Mouse (Mus musculus) retina, postnatal 1 day (tissue): Measurements from ENCODE around the gene Mta2.
A peak's percentile ranks its signal among the peaks of the same experiment; 100 is the strongest.
"Not testable (repeated sequence)": the region's sequence is repeated elsewhere in the genome, so short reads cannot be mapped to it uniquely, and the experiment has no call there.

ENCODE experiments used
- DNase-seq: peaks from one replicate; pipeline ENCODE4 v3.0.0-alpha.2; 2012

Gene Mta2

DNA sequence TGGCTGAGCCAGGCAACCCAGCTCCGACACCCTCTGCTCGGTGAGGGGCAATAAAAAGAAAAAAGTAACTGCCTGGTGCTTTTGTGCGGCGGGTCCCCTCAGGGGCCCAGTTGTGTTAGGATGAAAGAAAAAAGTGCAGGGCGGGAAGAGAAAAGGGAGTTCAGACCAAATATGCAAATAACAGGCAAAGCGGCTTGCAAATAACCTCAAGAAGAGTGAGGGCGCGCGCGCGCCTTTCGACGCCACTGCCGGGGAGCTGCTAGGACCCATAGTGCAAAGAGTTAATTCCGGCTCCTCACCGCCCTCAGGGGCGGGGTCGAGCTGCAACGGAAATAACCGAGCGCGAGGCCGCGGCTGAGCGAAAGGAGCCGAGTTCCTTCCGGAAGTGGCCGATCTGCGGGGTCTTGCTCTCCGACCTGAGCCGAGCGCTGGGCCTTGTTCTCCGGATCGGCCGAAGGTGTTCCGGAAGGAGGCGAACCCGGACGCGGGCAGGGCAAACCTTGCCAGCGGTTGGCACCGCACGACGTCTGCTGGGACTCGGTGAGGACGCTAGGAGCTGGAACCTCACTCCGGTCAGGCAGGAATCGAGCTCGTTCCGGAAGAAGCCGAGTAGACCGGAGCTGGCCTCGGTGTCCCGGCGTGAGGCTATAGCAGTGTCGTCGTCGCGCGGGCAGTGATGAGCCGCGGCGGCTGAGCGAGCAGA, at the start of gene Mta2:
Gene Mta2 (plus strand): TSS at position 361 of the 703 bp plus-strand sequence.
- DNase-seq: peak; percentile 98

DNA sequence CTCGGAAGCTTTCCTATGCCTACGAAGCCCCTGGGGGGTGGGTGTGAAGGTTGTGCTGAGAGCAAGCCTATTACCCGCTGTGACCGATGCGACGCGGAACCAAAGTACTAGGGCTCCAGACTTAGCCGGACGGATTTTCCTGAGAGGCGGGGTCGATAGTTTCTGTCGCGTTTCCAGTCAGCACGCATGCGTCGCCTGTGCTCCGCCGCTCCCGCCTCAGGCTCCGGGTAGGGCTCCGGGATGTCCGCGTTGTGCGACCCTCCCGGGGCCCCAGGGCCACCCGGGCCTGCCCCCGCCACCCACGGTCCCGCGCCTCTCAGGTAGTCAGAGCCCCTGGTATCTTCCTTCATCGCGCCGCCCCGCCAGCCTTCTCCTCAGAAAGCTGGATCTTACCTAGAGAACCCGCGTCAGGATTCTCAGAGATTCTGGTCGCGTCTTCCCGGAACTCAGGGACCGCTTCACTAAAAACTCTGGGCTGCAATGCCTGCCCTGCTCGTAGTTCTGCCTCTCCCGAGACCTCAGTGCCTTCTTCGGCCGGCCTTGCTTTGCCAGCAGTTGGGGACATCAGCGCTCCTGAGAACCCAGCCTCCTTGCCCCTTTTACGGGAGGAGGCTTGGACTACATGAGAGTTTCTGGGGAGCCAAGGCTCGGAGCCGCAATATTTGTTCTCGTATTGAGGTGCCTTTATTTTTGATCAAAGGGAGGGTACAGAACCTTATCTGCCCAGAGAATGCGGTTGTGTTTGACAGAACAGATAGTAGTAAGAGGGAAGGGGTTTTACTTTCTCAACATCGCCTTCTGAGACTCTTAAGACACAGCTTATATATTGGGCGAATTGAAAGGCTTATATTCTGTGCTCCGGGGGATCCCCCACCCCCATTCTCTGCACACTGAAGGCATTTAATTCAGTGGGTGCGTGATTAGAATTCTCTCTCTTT, 48.6 kb upstream of the Mta2 start, which contains the start of gene Ints5:
Gene Ints5 (plus strand): TSS at position 177 of the 938 bp plus-strand sequence.
- DNase-seq: peak; percentile 94

DNA sequence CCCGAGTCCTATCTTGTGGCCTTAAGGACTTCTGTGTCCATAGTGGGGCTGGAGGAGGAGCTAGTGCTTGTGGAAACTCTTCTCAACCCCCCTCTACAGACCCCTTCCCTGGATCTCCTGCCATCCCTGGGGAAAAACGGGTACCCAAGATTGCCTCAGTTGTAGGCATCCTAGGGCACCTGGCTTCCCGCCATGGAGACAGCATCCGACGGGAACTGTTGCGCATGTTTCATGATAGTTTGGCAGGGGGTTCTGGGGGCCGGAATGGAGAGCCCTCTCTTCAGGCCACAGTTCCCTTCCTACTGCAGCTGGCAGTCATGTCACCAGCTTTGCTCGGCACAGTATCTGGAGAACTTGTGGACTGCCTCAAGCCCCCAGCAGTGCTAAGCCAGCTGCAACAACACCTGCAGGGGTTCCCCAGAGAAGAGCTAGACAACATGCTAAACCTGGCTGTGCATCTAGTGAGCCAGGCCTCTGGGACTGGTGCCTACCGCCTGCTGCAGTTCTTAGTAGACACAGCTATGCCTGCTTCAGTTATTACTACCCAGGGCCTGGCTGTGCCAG, 46.2 kb upstream of the Mta2 start:
- DNase-seq: no peak

DNA sequence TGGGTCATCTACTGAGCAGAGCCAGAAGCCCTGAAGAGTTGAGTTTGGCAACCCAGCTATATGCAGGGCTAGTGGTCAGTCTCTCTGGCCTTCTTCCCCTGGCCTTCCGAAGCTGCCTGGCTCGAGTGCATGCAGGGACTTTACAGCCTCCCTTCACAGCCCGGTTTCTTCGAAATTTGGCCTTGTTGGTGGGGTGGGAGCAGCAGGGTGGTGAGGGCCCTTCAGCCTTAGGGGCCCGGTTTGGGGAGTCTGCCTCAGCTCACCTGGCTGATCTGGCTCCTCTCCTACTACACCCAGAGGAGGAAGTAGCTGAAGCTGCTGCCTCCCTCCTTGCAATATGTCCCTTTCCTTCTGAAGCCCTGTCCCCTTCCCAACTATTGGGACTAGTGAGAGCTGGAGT, 45.4 kb upstream of the Mta2 start:
- not testable (repeated sequence) for DNase-seq

DNA sequence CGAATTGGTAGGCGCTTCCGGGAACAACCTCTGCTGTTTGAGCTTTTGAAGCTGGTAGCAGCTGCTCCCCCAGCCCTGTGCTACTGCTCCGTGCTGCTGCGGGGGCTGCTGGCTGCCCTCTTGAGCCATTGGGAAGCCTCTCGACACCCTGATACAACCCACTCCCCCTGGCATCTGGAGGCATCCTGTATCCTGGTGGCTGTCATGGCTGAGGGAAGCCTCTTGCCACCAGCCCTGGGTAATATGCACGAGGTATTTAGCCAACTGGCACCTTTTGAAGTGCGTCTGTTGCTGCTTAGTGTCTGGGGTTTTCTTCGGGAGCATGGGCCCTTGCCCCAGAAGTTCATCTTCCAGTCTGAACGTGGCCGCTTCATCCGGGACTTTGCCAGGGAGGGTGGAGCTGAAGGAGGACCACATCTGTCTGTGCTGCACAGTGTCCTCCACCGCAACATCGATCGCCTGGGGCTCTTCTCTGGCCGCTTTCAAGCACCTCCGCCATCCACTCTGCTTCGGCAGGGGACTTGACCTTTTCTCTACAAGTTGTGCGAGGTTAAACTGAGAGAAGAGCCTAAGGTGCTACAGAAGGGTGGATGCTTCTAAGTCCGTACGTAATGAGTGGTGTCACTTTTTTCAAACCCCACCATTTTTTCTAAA, 44.3 kb upstream of the Mta2 start:
- DNase-seq: peak; percentile 69

DNA sequence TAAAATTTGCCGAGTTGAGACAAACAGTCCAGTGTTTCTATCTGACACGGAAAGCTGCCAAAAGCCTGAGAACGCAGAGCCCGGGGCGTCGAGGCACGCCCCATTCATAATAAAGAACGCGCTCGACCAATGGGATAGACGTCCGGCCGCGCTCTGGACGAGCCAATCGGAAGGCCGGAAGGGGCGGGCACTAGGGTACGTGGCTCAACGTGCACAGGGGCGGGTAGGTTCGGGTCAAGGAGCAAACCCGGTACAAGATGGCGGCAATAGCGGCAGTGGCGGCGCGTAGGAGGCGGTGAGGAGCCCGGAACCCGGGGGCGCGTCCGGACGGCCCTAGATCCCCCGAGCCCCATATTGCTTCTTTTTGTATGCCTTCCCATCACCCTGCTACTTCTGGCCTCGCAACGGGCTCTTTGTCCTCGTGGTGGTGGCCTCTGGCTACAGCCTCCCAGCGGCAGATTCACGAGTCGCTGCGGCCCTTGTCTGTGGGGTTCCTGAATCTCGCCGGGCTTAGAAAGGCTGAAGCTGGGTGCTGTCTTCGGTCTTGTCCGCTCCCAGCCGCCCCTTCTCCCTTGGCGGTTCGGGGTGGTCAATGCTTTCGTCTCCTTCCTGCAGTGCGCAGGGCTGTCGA, 43.7 kb upstream of the Mta2 start, which contains the start of gene Ganab:
Gene Ganab (plus strand): TSS at position 207 of the 631 bp plus-strand sequence.
- DNase-seq: peak; percentile 98

DNA sequence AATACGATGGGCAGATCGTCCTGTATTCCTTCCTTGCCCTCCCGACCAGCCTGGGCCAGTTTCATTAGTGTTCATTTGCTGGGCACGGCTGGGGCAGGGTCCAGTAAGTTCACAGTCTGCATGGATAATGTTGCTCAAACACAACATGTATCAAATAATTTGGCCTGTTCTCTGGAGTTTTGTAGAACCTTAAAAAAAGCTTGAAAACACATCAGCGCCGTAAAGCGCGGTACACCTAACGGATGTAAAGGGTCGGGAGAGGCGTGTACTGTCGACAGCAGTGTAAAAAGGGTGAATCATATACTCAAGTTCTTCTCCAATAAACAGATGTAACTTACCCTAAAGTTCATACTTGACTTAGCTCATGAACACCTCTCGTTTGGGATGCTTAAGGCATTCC, 43.1 kb upstream of the Mta2 start:
- DNase-seq: no peak

DNA sequence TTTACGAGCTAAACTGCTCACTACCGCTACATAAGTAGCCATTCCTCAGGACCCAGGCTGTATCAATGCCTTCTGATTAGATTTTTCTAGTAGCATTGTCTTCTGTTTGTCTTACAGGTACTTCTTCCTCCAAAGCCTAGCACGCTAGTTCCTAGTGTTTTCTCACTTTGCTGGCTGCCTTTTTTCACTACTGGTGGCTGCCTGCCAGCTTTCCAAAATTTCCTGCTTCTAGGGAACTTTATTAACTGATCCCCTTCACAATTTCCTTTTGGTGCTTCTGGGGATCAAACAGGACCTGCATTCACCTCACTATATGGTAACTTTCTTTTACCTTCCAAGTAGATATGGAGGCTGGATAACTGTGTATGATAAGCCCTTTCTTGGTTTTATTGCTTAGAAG, 42.6 kb upstream of the Mta2 start:
- DNase-seq: no peak

DNA sequence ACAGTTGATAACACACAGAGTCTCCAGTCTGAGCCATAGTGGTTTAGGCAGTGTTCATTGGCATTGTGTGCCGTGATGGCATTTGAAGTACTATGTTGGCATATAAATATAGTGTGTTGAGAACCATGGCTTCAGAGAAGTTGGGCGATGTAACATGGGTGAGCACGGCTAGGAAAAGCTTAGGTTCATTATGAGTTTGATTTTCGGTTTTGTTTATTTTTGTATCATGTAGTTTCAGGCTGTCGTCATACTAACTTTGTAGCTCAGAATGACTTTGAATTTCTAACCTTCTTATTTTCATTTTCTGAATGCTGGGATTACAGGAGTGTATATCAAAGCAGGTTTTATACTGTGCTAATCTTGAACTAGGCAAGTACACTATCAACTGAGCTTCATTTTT, 38.3 kb upstream of the Mta2 start:
- DNase-seq: no peak

DNA sequence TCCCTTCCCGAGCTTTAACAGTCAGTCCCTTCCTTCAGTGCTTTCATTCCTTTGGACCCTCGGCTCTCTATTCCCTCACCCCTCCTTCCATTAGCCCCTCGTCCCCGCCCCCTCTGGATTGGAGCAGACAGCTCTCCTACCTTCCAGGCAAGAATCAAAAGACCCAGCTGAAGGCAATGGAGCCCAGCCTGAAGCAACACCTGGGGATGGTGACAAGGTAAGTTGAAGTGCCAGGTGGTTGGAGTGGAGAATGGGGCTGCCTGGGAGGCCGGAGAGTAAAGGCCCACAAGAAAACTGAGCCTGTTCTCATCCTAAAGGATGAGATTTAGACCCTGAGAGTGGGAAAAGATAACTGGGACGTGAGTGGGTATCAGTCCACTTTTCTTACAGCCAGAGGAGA, 33.1 kb upstream of the Mta2 start:
- DNase-seq: no peak

DNA sequence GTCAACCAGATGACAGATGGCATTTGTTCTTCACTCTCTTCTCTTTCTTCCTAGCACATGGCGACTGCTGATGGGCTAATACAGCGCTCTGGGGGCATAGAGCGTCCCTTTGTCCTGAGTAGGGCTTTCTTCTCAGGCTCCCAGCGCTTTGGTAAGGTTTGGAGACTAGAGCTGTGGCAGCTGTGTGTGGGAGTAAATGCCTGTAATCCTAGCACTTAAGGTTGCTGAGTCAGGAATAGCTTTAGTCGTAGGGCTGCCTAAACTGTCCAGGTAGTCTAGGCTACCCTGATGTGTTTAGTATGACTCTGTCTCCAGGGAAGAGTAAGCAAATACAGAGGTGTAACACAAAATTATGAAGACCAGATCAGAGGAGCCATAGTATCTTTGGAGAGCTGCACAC, 29.9 kb upstream of the Mta2 start:
- no peak for DNase-seq

DNA sequence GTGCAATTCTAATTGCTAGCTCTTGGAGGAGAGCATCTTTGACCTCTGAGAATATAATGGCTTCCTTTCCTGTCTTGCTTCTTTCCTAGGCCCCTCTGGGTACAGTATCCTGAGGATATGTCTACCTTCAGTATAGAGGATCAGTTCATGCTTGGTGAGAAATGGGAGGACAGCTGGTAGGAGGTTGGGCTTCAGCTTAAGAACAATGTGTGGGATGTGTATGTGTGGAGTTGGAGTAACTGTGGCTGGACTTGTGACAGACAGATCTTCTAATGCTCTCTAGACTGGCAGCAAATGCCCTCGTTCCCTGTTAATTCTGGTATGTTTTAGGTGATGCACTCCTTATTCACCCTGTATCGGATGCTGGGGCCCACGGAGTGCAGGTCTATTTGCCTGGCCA, 27.5 kb upstream of the Mta2 start:
- DNase-seq: no peak

DNA sequence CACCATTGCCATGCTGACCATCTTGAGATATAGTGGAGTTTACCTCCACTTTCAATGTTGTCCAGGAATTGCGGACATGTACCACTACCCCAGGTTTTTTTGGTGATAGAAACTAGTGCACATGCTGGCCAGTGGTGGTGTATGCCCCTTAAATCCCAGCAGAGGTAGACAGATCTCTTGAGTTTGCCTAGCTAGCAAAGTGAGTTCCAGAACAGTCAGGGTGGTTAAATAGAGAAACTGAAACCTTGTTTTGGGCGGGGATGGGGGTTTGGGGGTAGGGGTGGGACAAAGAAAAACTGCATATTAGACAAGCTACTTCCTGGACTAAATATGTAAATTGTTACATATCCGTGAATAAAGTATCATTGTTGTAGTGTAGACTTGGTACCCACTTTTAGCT, 22.7 kb upstream of the Mta2 start:
- DNase-seq: no peak

DNA sequence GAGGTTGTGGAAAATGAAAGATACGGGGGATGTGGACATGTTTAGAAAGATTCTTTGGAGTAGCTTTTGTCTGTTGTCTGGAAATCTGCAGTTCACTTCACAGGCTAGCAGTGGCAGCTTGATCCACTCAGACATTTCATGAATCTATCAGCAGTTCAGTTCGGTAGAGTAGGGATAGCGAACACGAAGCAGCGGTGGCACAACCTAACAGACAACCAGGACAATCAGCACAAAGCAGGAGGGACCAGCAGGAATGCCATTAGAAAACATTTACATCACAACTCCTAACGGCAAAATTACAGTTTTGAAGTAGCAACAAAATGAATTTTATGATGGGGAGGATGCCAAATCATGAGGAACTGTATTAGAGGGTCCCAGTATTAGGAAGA, 22.0 kb upstream of the Mta2 start:
- no peak for DNase-seq

DNA sequence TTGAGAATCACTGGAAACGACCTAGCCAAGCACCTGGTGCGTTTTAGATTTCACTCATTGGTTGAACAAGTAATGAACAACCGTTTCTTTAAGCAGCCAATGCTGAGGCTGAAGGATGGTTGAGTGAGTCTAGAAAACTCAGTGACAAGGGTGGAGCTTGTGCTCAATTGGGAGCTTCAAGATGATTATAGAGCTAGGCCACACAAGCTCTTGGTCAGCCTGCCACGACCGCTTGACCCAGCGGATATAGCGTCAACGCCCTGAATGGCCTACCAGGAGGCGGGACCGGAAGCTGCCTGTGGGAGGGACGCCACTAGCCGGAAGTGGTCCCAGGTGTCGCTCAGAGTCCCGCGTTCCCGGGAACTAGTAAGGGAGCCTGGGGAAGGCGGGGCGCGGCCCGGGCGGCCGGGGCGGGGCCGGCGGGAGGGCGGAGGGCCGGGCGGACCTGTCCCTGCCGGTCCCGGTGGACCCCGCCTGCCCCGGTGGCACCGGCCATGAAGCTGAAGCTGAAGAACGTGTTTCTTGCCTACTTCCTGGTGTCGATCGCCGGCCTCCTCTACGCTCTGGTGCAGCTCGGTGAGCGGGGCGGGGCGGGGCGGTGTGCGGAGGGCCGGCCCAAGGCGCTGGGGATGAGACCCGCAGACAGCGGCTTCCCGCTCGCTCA, 21.5 kb upstream of the Mta2 start, which contains the start of gene B3gat3:
Gene B3gat3 (plus strand): TSS at position 302 of the 664 bp plus-strand sequence.
- DNase-seq: peak; percentile 97

DNA sequence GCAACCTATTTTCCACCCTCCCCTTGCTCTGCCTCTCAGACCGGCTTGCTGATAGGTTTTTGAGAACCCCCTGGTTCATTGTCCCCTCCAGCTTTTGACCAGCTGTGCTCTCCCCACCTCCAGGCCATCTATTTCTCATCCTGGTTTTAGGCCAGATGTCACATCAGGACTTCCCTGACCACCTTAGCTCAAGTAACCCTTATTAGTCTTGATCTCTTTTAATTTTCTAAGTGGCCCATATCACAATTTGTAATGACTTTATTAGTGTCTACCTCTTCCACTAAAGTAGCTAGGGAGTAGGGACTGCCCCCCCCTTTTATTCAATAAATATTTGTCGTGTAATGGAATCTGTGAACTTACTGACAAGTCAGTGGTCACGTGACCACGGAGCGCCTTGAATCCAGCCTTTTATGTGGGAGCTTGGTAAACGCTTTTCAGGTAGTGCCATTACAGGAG, 20.8 kb upstream of the Mta2 start:
- DNase-seq: peak; percentile 47

DNA sequence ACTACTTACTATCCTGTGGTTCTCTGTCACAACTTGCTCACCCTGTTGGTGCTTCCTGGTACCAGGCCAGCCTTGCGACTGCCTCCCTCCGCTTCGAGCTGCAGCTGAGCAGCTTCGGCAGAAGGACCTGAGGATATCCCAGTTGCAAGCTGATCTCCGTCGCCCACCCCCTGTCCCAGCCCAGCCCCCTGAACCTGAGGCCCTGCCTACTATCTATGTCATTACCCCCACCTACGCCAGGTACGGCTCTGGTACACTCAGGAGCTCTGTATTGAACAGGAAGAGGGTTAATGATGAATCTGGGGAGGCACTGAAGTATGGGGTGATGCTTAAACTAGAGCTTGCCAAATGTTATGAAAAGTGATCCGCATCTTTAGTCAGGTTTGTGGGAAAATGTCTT, 19.9 kb upstream of the Mta2 start:
- no peak for DNase-seq

DNA sequence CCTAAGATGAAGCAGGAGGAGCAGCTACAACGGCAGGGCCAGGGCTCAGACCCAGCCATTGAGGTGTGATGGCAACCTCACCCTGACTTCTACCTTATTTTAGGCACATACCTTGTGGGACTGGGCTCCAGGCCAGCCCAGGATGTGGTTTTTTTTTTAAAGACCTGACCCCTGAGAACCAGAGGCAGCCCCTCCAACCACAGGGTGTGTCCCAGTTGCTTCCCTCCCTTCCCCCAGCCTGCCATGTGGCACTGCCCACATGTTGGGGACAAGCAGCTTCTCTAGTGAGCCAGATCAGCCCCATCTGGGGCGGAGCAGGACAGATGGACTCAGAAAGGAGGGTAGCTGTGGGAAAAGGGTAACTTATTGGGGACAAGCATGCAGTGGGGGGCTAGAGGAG, 14.9 kb upstream of the Mta2 start:
- peak; percentile 9 for DNase-seq

DNA sequence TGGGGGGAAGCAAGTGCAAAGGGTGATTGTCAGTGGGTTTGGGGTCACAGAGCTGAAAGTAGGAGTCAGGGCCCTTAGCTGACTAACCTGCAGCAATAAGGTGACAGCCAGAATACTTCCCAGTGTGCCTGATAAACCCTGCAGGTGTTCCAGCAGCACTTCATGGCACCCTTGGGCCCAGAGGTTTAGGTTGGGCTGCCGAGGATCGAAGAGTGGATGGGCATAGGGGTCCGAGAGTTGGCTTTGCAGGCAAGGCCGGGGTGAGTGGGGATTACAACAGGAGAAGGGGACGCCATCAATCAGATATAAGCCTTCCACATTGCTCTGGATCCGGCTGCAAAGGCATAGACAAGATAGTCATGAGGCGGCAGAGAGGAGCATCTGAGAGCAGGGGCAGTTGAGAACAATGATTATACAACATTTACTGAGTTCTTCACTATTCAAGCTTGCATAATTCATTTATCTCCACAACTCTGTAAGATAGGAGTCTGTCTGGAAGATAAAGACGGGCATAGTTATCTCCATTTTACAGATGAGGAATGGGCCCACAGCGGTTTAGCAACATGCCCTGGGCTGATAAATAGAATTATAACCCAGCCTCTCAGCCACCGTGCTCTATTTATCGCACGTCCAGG, 13.7 kb upstream of the Mta2 start:
- no peak for DNase-seq

DNA sequence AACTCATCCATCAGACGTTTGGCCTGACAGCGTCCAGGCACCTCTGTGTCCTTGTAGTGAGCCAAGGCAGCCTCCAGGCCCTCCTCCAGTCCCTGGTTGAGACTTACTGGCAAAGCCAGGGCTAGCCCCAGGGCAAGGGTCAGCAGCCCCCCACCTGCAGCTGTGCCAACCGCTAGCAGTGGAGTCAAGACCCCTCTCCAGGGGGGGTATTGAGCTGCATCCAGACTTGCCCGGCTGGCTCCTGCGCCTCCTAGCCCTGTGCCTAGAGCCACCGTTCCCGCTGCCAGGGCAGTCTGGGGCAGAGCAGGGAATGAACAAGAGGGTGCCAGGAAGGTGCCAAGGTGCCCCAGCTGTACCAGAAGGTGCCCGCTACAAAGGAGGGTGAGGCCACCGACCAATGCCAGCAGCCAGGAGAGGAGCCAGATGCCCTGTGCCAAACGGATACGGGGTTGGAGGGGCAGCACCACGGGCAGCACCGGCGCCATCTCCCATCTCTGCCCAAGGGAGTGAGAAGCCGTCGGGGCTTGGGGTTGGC, 12.9 kb upstream of the Mta2 start:
- no peak for DNase-seq
